Mouse (Mus musculus): ENCODE measurements around the gene Anln. TPM values are rescaled to one million over a fixed set of nuclear protein-coding genes. Genes with fewer than 3 reads are reported as not detected.

Gene Anln
- polyA plus RNA-seq (2015; fragmentation: Nextera tagmentation; extraction: Ambion mirVana), result 5.8 and 7.0 TPM in 2 replicates

GRCm38 (mm10) chr9:22389021-22389476, at the start of gene Anln:
Gene Anln, minus strand, starts transcription at chr9:22389188.
- Histone ChIP-seq H3K36me3 (no peaks in the 10 kb centered on the region), H3K27ac (peak within 1 kb of the TSS; percentile 89), H3K4me2 (peak within 1 kb of the TSS; percentile 96), H3K4me3 (peak within 1 kb of the TSS; percentile 75), H3K27me3 (no peaks in the 10 kb centered on the region), H3K4me1 (replicated peaks) (peaks cover 15% of the 10 kb centered on the region), H3K9me3 (no peaks in the 10 kb centered on the region), H3K9ac (peak within 1 kb of the TSS; percentile 84)
- peak; percentile 96 for ATAC-seq (ENCODE audit: low FRiP score)
- WGBS, result under 1% methylated on average over 44 of the region's 44 CpGs

GRCm38 (mm10) chr9:22434101-22434500, 45.1 kb upstream of the Anln start:
- Histone ChIP-seq H3K9ac (no peak overlapping the region), H3K36me3 (peaks cover 15% of the 10 kb centered on the region), H3K27ac (no peak overlapping the region), H3K4me2 (no peak overlapping the region), H3K4me1 (replicated peaks) (no peaks in the 10 kb centered on the region; the same call in 1 of the 2 replicates), H3K27me3 (no peaks in the 10 kb centered on the region), H3K9me3 (no peaks in the 10 kb centered on the region), H3K4me3 (no peak overlapping the region)
- no peak for ATAC-seq (ENCODE audit: low FRiP score)
- WGBS, result 96% methylated on average over 2 of the region's 2 CpGs

GRCm38 (mm10) chr9:22433221-22433620, 44.2 kb upstream of the Anln start:
- H3K4me2 ChIP-seq, result no peak overlapping the region
- peaks cover 15% of the 10 kb centered on the region for H3K36me3 ChIP-seq
- H3K27me3 ChIP-seq, result no peaks in the 10 kb centered on the region
- no peak overlapping the region for H3K4me3 ChIP-seq
- H3K9me3 ChIP-seq, result no peaks in the 10 kb centered on the region
- ATAC-seq (ENCODE audit: low FRiP score), result no peak
- H3K9ac ChIP-seq, result no peak overlapping the region
- WGBS, result 70% methylated on average over 2 of the region's 2 CpGs
- no peaks in the 10 kb centered on the region; the same call in 1 of the 2 replicates for H3K4me1 ChIP-seq (replicated peaks)
- H3K27ac ChIP-seq, result no peak overlapping the region

GRCm38 (mm10) chr9:22430315-22430840, 41.4 kb upstream of the Anln start:
- no peak overlapping the region for H3K4me3 ChIP-seq
- no peak for ATAC-seq (ENCODE audit: low FRiP score)
- H3K4me1 ChIP-seq (replicated peaks), result no peaks in the 10 kb centered on the region; the same call in 1 of the 2 replicates
- H3K9me3 ChIP-seq, result no peaks in the 10 kb centered on the region
- no peak overlapping the region for H3K4me2 ChIP-seq
- H3K27ac ChIP-seq, result no peak overlapping the region
- H3K36me3 ChIP-seq, result peaks cover 10% of the 10 kb centered on the region
- H3K27me3 ChIP-seq, result no peaks in the 10 kb centered on the region
- 40% methylated on average over 5 of the region's 5 CpGs for WGBS
- H3K9ac ChIP-seq, result no peak overlapping the region

- 70% methylated on average over 15 of the region's 15 CpGs for WGBS
- H3K27ac ChIP-seq, result no peak overlapping the region
- H3K4me3 ChIP-seq, result no peak overlapping the region
- peaks cover 5% of the 10 kb centered on the region for H3K36me3 ChIP-seq
- H3K4me2 ChIP-seq, result no peak overlapping the region
- H3K9ac ChIP-seq, result no peak overlapping the region
- no peaks in the 10 kb centered on the region for H3K27me3 ChIP-seq
- H3K9me3 ChIP-seq, result no peaks in the 10 kb centered on the region
- no peaks in the 10 kb centered on the region; the same call in 1 of the 2 replicates for H3K4me1 ChIP-seq (replicated peaks)
- no peak for ATAC-seq (ENCODE audit: low FRiP score)
Measured at GRCm38 (mm10) chr9:22429533-22430241, 40.7 kb upstream of the Anln start.

GRCm38 (mm10) chr9:22428666-22429410, 39.9 kb upstream of the Anln start:
- ATAC-seq (ENCODE audit: low FRiP score), result no peak
- WGBS, result 81% methylated on average over 14 of the region's 14 CpGs
- H3K27ac ChIP-seq, result no peak overlapping the region

GRCm38 (mm10) chr9:22428028-22428665, 39.2 kb upstream of the Anln start:
- Histone ChIP-seq H3K9ac (no peak overlapping the region), H3K4me1 (replicated peaks) (no peaks in the 10 kb centered on the region; the same call in 1 of the 2 replicates), H3K4me3 (no peak overlapping the region), H3K27me3 (no peaks in the 10 kb centered on the region), H3K9me3 (no peaks in the 10 kb centered on the region), H3K27ac (no peak overlapping the region), H3K36me3 (peaks cover 5% of the 10 kb centered on the region), H3K4me2 (no peak overlapping the region)
- ATAC-seq (ENCODE audit: low FRiP score), result no peak
- WGBS, result 34% methylated on average over 2 of the region's 4 CpGs

More at GRCm38 (mm10) chr9:22428666-22429410, 39.9 kb upstream of the Anln start:
- no peaks in the 10 kb centered on the region for H3K9me3 ChIP-seq
- no peak overlapping the region for H3K4me3 ChIP-seq
- no peaks in the 10 kb centered on the region for H3K27me3 ChIP-seq
- no peaks in the 10 kb centered on the region; the same call in 1 of the 2 replicates for H3K4me1 ChIP-seq (replicated peaks)
- H3K9ac ChIP-seq, result no peak overlapping the region
- no peak overlapping the region for H3K4me2 ChIP-seq
- peaks cover 5% of the 10 kb centered on the region for H3K36me3 ChIP-seq

GRCm38 (mm10) chr9:22424719-22425118, 35.7 kb upstream of the Anln start:
- ATAC-seq (ENCODE audit: low FRiP score), result no peak

GRCm38 (mm10) chr9:22424196-22424595, 35.2 kb upstream of the Anln start:
- H3K4me1 ChIP-seq (replicated peaks), result no peaks in the 10 kb centered on the region
- H3K9ac ChIP-seq, result no peak overlapping the region
- no peak overlapping the region for H3K4me2 ChIP-seq
- no peak overlapping the region for H3K4me3 ChIP-seq
- no peaks in the 10 kb centered on the region for H3K27me3 ChIP-seq
- no peak overlapping the region for H3K27ac ChIP-seq
- H3K9me3 ChIP-seq, result no peaks in the 10 kb centered on the region
- no peak for ATAC-seq (ENCODE audit: low FRiP score)
- H3K36me3 ChIP-seq, result no peaks in the 10 kb centered on the region; the same call in 1 of the 2 replicates
- 83% methylated on average over 10 of the region's 10 CpGs for WGBS

More at GRCm38 (mm10) chr9:22424719-22425118, 35.7 kb upstream of the Anln start:
- Histone ChIP-seq H3K4me1 (replicated peaks) (no peaks in the 10 kb centered on the region; the same call in 1 of the 2 replicates), H3K9ac (no peak overlapping the region), H3K27ac (no peak overlapping the region), H3K27me3 (no peaks in the 10 kb centered on the region), H3K9me3 (no peaks in the 10 kb centered on the region), H3K4me2 (no peak overlapping the region), H3K4me3 (no peak overlapping the region), H3K36me3 (no peaks in the 10 kb centered on the region; the same call in 1 of the 2 replicates)
- 95% methylated on average over 4 of the region's 4 CpGs for WGBS

GRCm38 (mm10) chr9:22423507-22423906, 34.5 kb upstream of the Anln start:
- no peak overlapping the region for H3K4me3 ChIP-seq
- no peak overlapping the region for H3K9ac ChIP-seq
- WGBS, result 88% methylated on average over 1 of the region's 1 CpGs
- no peaks in the 10 kb centered on the region for H3K27me3 ChIP-seq
- no peak overlapping the region for H3K27ac ChIP-seq
- no peak overlapping the region for H3K4me2 ChIP-seq
- H3K4me1 ChIP-seq (replicated peaks), result no peaks in the 10 kb centered on the region
- no peaks in the 10 kb centered on the region for H3K9me3 ChIP-seq
- no peak for ATAC-seq (ENCODE audit: low FRiP score)
- no peaks in the 10 kb centered on the region; the same call in 1 of the 2 replicates for H3K36me3 ChIP-seq

- H3K27me3 ChIP-seq, result no peaks in the 10 kb centered on the region
- no peak overlapping the region for H3K27ac ChIP-seq
- H3K4me2 ChIP-seq, result no peak overlapping the region
- WGBS, result 69% methylated on average over 1 of the region's 1 CpGs
- H3K9ac ChIP-seq, result no peak overlapping the region
- no peak for ATAC-seq (ENCODE audit: low FRiP score)
- H3K4me3 ChIP-seq, result no peak overlapping the region
- no peaks in the 10 kb centered on the region for H3K9me3 ChIP-seq
- H3K4me1 ChIP-seq (replicated peaks), result no peaks in the 10 kb centered on the region
- no peaks in the 10 kb centered on the region; the same call in 1 of the 2 replicates for H3K36me3 ChIP-seq
Measured at GRCm38 (mm10) chr9:22422559-22422958, 33.6 kb upstream of the Anln start.

GRCm38 (mm10) chr9:22420491-22420890, 31.5 kb upstream of the Anln start:
- Histone ChIP-seq H3K27me3 (no peaks in the 10 kb centered on the region), H3K27ac (no peak overlapping the region), H3K9ac (no peak overlapping the region), H3K4me3 (no peak overlapping the region), H3K36me3 (no peaks in the 10 kb centered on the region), H3K4me2 (no peak overlapping the region), H3K9me3 (no peaks in the 10 kb centered on the region), H3K4me1 (replicated peaks) (no peaks in the 10 kb centered on the region)
- no peak for ATAC-seq (ENCODE audit: low FRiP score)
- 22% methylated on average over 7 of the region's 7 CpGs for WGBS
